Mouse (Mus musculus) E14TG2a.4 (cell line): Measurements from ENCODE around the gene Rbm47.

Experiments used
- CTCF ChIP-seq: conservative IDR thresholded peaks from 2 replicates; pipeline ENCODE4 v1.5.1; 2014; ENCODE audit warnings: low read length
- NANOG ChIP-seq: IDR thresholded peaks from 2 replicates; pipeline ENCODE4 v1.6.1; 2014; ENCODE audit warnings: borderline replicate concordance, low read length, mixed read lengths
- POU5F1 ChIP-seq: IDR thresholded peaks from 2 replicates; pipeline ENCODE4 v1.6.1; 2014; ENCODE audit warnings: low read length, borderline replicate concordance

DNA sequence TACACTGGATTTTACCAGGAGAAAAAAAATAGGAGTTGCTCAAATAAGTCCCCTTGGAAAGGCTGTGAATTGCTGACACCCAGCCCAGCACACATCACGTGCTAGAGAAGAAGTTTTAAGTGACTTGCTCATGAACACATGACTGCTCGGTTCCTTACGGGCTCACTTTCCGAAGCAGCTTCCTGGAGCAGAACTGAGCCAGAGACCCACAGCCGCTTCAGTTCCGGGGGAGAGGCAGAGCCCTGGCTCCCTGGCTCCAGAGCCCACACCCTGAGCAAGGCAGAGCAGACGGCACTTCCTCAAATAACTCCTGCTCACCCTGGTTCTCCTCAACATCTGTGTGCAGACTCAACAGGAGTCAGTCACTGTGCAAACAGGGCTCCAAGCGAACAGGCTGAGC is 60.9 kb downstream of the Rbm47 start:
- TF ChIP-seq CTCF (no peak), NANOG (no peak), POU5F1 (no peak)
